Mouse (Mus musculus): ENCODE measurements around the gene Slc35b1.

Gene Slc35b1

DNA sequence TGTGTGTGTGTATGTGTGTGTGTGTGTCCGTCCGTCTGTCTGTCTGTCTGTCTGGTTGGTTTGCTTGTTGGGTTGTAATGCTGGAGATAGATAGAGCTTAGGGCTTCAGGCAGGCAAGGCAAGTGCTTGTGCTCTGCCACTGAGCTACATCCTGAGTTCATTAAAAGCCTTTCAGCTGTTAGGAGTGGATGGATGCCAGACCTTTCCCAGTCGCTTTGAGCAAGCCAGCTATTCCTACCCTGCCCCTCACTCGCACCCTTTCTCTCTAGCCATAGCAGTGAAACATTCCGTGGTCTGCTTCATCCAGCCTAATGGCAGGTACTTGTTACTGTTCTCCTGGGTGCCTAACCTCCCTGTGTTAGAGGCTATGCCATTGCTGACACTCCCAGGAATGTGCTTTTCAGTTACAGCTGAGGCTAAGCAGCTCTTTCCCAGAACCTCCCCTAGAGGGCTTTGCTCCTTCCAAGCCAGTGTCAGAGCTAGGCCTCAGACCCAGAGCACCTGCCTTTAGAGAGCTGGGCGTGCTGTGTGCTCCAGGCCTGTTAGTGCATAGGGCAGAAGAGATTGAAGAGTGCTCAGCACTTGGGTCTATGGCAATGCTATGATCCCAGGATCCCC, 18.1 kb upstream of the Slc35b1 start:
- DNase-seq = no peak

DNA sequence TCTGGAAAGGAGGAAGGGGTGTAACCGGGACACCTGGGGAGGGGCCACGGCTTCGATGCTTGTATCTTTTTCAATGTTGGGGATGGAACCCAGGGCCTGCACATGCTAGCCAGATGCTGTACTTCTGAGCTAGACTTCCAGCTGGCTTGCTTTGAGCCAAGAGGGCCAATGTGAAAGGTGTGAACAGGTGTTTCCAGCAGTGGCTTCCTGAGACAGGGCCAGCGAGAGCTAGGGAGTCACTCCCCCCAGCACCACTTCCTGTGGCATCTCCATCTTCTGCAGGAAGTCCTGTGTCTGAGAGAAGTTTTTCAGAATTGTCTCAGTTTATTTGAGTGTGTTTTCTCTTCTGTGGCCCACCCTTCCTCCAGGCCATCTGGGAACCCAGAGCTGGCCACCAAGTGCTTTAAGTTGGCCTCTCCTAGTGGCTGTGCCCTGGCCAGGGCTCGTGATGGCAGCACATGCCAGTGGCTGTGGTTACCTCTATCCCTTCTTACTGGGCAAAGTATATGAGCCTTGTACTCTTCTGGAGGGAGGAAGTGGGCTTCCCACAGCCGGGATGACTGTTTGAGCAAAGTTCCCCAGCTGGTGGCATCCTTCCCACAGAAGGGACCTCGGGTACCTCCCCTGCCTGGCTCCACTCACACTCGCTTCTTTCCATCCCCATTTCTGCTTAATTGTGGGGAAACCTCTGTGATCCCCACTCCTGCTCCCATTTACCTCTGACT, 17.3 kb upstream of the Slc35b1 start:
- no peak for DNase-seq

DNA sequence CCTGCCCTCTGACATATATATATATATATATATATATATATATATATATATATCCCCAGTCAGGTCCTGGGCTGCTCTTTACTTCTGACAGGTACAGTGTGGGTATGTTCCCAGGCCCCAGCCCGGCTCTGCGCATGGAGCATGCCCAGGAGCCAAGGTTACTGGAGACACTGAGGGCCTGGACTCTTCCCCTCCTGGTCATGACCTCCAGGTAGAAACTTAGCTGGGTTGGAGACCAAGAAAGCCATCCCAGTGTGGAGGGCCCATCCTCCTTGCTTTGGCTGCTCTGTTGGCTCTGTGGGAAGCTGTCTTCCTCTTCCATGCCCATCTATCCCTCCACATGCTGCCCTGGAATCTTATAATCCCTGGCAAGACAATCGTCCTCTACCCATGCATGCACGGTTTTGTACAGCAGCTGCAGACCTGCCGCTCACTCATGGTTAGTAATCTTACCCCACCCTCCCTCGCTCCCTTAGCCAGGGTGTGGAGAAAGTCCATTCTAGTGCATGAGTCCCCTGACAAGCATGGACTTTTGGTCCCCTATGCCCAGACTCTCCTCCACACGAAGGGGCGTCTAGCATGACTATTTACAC, 16.2 kb upstream of the Slc35b1 start:
- DNase-seq = no peak

- DNase-seq = no peak
Observed at GRCm38 (mm10) chr11:95368871-95369270, 15.6 kb upstream of the Slc35b1 start.

DNA sequence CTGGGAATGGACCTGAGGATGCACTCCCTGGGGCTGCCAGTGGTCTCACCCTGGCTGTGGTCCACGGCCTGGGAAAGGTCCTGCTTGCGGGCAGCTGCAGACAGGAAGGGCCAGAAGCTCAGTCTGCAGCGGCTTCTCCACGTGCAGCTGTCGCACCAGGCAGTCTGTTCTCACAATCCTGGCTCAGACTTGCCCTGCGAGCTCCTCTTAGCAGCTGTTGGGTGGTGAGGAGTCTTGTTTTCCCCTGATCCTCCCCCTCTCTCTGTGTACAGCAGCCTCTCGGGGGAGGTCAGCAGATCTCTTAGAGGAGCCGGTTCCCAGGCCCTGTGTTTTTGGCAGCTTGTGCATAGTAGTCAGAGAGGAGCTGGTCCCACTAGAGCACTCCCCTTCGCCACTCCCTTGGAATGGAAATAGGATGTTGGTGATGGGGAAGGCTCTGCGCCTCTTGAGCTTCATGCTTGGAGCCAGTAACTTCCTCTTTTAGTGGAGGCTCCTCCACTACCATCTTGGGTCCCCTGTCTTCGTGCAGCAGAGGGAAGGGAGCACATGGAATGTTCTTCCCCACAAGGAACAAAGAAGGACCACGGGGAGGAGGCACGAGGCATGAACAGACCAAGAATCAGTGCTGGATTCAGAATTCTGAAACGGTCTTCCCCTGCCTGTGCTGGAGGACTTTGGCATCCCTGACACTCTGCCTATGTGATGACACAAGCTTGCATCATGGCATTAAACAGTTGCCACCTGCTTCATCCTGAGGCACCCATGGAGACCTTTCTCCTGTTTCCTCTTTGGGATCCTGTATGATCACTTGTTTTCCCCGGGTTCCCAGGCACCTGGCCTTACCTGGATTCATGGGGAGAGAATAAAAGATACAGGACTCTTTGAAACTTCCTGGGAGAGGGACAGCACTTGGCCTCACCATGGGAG, 14.3 kb upstream of the Slc35b1 start:
- DNase-seq = no peak

DNA sequence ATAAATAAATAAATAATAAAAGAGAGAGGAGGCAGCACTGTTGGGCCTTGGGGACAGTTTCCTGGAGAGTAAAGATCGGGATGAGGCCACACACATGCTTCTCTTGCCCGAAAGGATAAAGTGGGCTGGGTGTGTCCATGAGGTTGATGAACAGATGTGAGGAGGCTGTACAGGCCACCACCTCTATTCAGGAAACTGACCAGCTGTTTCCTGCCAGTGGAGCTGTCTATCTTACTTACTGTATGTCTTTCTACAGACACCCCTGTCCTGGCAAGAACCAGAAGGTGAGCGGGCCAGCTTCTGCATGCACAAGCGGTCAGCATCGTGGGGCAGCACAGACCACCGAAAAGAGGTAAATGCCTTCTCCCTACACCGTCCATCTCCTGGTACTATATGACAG, 13.3 kb upstream of the Slc35b1 start:
- DNase-seq = no peak

GRCm38 (mm10) chr11:95378926-95379325, 5.6 kb upstream of the Slc35b1 start:
- no peak for DNase-seq

- DNase-seq = no peak
Observed at GRCm38 (mm10) chr11:95379552-95379951, 4.9 kb upstream of the Slc35b1 start.

DNA sequence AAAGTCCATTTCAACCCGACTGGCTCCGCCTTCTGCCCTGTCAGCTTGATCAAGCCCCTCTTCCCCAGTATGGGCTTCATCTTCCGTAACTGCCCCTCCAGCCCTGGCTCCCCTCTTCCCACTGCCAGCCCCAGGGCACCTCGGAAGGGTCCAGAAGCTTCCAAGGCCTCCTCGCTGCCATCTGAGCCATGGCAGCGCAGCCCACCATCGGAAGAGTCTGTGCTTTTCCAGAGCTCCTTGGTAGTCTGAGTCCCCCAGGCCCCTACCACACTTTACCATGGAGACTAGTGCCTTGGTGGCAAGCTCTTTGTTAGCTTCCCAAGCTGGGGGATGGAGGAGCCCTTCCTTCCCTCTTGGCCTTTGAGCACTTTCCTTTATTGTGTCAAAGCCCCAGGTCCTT, 3.8 kb upstream of the Slc35b1 start:
- DNase-seq = no peak

- no peak for DNase-seq
Observed at GRCm38 (mm10) chr11:95381146-95381545, 3.3 kb upstream of the Slc35b1 start.

- no peak for DNase-seq
Observed at GRCm38 (mm10) chr11:95383331-95383986, 1.0 kb upstream of the Slc35b1 start.

DNA sequence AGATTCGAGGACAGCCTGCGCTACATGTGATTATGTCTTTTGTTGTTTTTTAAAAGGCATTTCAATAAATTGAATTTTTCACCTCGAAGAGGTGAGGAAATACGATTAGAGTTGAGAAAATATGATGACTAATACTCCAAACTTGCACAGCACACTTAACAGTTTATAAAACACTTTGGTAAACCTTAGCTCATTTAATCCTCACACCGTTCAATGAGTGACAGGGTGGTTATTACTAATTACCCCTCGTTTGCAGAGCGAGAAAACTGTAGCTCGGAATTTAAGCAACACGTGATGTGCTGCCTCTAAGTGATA, 531 bp upstream of the Slc35b1 start:
- no peak for DNase-seq

DNA sequence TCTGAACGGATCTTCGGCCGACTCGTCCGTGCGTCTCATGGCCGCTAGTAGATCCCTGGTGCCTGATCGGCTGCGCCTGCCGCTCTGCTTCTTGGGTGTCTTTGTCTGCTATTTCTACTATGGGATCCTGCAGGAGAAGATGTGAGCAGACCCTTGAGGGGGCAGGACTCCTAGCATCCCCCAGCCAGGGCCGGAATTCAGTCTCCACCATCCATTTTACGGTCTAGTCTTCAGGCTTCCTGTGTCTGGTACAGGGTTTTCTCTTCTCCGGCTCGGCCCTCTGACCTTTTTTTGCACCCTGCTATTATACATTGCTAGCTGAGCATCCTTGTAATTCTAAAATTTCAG, 455 bp downstream of the Slc35b1 start:
- DNase-seq = no peak

DNA sequence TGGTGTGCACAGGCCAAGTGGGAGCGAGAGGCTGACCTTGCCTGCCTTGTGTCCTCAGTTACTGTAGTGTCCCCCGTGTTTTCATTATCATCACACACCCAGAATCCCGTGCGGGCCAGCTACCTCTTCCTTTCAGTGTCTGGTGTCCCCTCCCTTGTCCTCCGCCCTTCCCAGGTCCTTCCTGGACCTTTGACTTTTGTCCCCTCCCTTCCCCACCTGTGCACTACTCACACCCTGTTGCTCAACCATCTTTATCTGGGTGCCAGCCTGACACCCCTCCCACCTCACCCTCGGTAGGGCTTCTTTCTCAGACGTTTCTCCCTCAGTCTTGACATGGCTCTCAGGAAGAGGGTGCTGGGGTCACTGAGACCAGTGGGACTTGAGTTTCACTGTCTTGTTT, 2.9 kb downstream of the Slc35b1 start:
- DNase-seq = no peak

DNA sequence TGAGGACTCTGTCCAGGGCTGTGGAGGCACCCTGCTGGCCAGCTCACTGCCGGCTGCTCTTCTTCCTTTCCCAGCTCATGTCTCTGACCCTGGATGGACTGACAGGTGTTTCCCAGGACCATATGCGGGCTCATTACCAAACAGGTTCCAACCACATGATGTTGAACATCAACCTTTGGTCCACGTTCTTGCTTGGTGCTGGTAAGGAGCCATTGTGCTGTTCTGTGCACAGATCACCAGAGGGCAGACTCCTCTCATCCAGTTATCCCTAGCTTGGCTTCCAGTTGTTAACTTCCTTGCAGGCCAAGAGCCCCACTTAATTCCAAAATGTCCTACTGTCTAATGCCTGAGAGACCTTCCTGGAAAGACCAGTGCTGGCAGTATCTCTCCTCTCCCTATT, 4.5 kb downstream of the Slc35b1 start:
- no peak for DNase-seq

GRCm38 (mm10) chr11:95390420-95390819, 5.9 kb downstream of the Slc35b1 start:
- no peak for DNase-seq

DNA sequence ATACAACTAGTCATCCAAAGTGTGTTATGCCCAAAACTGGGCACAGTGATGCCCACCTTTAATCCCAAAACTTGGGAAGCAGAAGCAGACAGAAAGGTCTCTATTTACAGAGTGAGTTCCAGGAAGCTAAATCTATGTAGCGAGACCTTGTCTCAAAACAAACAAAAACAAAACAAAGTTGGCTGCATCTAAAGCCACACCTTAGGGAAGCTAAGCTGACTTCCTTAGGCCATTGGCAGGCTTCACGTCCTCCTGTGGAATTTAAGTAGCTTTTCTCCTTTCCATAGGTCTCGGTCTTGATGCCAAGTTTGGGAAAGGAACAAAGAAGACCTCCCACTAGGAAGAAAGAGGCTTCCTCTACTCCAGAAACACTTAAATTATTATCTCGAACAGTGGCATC, 6.7 kb downstream of the Slc35b1 start:
- no peak for DNase-seq

GRCm38 (mm10) chr11:95391743-95392142, 7.3 kb downstream of the Slc35b1 start:
- no peak for DNase-seq

GRCm38 (mm10) chr11:95392223-95392667, 7.8 kb downstream of the Slc35b1 start:
- peak; percentile 63 for DNase-seq

DNA sequence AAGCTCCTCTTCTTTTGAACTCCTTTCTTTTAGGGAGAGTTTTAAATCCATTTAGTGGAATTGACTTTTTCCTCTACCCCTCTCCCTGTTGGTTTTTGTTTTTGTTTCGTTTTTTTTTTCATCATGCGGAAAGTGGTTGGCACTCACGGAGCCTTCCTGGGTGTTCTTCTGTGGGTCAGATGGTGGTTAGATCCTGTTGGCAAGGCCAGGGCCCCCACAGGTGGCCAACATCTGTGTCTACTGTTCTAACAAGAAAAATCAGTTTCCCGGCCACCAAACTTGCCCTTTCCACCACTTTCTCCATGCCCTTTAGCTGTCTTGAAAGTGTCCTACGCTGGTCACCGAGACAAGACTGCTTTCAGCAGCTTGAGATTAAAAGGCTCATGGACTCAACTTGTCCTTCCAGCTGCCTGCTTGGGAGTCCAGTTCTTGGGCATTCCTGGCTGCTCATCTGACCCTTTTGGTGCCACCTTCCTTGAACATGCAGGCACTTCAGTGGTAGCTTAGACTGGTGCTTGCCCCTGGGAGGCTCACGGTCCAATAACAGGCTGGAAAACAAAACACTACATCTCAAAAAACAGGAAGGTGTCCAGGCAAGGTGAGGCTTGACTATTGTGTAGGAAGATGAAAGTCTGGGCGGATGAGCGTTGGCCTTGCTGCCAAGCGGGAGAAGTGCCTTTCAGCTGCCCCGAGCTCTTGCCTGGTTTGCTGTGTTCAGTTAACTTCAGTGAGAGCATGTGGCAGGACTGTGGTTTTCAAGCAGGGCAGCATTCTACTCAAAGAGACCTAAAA, 8.4 kb downstream of the Slc35b1 start:
- no peak for DNase-seq

DNA sequence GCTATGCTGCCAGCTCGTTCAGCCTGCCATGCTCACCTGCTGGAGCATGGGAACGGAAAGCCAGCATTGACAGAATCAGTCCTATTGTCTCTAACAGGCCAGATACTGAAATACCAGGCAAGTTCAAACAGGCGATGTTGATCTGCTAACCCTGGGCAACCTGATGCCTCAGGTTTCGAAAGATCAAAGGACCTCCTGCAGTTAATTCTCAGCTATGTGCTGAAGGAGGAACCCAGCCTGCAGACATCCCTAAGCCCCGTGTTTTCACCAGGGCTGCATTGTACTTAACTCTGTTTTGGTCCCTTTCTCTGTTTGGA, 9.0 kb downstream of the Slc35b1 start:
- DNase-seq = no peak

GRCm38 (mm10) chr11:95394112-95394511, 9.6 kb downstream of the Slc35b1 start:
- DNase-seq = no peak

Measured in right cerebral cortex, adult 18-20 months (tissue).